Mouse (Mus musculus) c-Kit-positive CD71-negative TER-119-negative erythroid progenitor cells, embryonic 14.5 days (primary cell): Measurements from ENCODE around the gene Zfp850.
A peak's percentile ranks its signal among the peaks of the same experiment; 100 is the strongest.
"Not testable (repeated sequence)": the region's sequence is repeated elsewhere in the genome, so short reads cannot be mapped to it uniquely, and the experiment has no call there.

Experiments used
- DNase-seq: peaks from one replicate; pipeline ENCODE4 v3.0.0-alpha.2; 2013; ENCODE audit warnings: low read depth

Zfp850 gene

DNA sequence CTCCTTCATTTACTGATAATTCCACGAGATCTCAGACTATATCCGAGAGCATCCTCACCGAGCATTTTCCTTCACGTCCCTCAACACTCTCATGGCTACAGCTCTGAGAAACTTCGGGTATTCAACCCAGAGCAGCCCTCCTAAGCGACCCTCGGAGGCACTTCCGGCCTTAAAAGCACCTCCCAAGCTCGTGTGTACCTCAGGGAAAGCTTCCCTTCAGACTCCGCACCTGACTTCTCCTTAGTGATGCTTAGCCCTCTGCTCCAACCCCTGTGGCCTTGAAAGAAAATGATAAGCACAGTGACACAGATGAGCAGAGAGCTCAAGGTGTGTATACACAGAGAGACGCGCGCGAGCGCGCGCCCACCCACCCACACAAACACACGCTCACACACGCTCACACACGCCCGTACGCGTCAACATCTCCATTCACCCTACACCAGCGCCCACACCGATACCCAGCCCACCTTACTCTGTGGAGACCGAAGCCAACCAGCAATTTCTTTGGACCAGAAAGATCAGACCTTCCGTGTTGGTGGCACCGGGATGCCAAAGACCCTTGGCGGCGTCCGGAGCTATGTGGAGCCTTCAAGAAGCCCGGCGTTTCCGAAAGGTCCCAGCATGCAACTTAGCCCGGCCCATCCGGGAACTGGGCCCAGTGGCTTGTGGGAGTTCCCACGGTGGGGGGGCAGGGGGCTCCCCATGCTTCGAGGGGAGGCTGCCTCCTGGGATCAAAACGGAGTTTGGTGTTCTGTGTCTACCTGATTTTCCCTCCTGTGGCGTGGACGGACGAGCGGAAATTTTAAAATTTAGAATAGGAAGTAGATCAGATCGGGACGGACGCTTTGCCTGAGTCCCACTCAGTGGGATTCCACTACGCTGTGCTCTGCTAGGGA lies at the start of gene Zfp850:
TSS of gene Zfp850 (minus strand) at position 567 of the 896 bp plus-strand sequence.
- peak; percentile 58 for DNase-seq

DNA sequence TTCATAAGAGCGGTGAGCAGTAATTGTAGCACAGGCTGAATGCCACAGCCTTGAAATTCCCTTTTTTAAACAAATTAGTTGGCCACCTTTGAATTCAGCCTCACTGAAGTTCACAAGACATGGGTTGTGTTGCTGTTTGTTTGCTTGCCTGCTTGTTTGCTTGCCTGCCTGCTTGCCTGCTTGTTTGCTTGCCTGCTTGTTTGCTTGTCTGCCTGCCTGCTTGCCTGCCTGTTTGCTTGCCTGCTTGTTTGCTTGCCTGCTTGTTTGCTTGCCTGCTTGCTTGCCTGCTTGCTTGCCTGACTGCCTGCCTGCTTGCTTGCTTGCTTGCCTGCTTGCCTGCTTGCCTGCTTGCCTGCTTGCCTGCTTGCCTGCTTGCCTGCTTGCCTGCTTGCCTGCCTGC lies 46.1 kb upstream of the Zfp850 start:
- DNase-seq = no peak

DNA sequence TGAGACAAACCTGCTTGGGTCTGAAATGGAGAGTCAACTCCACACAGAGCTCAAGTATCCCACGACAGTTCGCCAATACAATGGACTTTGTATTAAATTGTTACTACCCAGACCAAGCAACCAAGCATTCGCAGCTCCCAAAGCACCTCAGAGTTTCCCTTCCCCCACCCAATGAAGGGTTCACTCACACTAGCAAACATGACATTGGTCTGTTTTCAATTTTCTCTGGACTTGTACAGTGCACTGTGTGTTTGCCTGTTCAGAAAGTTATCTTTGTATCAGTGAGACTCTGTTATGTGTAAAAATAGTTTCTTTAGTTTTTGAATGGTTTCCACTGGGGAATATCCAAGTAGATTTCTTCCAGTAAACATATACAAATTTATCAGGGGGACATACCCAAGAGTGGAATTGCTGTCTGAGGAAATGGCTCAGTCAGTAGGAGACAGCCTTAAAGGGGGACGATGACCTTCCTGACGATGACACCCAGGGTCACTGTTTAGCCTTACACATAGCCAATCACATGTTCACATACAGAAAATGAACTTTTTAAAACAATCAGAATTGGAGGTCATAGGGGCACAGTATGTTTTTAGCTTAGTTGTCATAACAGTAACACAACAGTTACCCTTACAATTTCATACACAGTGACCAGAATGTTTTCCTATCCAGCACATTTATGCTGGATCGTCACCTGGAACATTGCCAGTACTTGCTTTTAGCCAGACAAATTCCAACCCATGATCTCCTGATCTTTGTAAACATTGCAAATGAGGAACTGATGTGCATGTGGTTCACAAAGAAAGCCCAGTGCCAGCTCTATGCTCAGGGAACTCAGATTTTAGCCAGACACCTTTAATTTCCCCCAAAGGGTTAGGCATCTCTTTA lies 39.4 kb upstream of the Zfp850 start:
- no peak for DNase-seq

DNA sequence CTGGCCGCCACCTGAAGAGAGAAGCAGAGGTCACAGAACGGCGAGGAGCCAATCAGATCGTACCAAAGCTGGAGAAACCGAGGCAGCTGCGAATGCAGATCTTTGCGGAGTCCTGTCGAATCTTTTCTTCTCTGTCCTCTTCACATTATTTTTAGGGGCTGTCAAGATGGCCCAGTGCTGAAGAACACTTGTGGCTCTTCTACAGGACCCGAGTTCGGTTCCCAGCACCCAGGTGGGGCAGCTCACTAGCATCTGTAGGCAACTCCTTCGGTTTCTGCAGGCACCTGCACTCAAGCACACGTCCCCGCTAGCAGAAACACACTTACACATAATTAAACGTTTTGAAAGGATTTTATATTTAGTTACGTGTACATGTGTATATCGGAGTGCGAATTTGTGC lies 36.7 kb upstream of the Zfp850 start:
- no peak for DNase-seq

GRCm38 (mm10) chr7:28049476-28050409 lies 35.8 kb upstream of the Zfp850 start, which contains the start of gene Psmc4:
Gene Psmc4 (minus strand): TSS chr7:28050101.
- peak; percentile 96 for DNase-seq

DNA sequence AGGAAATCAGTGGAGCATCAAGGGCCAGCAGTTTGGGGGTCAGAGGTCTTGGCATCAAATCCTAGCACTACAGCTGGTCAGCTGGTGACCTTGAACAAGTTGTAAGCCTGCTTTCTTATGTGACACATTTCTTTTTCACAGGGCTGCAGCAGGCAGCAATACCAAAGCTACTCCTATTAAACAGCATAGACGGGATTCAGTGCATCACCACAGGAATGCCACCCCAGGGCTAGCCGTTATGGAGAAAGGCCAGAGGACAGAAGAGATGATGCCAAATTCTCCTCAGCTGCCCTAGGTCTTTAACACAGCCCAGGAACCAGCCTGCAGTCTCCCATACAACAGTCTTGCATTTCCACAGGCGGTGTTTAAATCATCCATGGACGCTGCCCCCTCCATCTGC lies 30.6 kb upstream of the Zfp850 start:
- DNase-seq = no peak

DNA sequence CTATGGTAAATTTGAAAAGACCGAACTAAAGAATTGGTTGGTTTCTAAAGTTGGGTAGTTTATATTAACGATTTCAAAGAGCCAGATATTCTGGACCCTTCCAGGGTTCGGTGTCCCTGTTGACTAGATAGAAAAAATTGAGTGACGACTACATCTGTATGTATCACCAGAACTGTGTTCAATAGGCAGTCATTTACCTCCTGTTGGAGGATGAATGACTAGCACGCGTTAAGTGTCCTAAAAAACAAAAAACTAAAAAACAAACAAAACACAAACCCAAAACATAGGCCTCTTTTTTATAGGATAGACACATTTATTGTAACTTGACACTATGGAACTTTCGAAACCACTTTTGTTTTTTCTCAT lies 513 bp upstream of the Zfp850 start:
- DNase-seq = no peak

GRCm38 (mm10) chr7:28010271-28010670 lies 3.6 kb downstream of the Zfp850 start:
- DNase-seq = no peak

- no peak for DNase-seq
Measured at GRCm38 (mm10) chr7:27982197-27982596, 31.7 kb downstream of the Zfp850 start.

DNA sequence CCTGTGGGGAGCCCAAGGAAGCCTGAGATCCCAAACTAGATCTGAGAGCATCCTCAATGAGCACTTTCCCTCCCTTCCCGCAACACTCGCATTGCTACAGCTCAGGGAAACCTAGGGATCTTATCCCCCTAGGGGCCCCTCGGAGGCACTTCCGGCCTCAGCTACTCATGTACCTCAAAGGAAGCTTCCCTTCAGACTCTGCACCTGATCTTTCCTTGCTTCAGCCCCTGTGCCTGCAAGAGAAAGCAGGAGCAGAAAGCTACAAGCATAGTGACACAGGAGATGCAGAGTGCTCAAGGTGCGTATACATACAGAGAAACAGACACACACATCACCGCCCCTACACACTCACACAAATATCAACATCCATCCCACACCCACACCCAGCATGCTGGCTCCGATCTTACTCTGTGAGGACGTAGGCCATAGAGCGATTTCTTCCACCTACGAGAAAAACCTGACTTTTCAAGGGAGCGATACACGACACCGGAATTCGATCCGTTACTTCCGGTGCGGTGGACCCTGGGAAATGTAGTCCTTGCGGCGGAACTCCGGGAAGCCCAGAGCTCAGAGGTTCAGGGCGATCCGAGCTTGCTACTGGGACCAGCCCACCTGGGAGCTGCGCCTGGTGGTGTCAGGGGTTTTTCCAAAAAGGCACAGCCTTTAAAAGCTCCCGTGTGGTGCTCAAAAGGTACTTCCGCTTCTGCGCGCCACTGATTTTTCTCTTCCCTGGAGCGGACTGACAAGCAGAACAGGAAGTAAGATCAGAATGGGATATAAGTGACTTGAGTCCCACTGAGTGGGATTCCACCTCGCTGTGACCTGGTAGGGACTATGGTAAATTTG lies 35.0 kb downstream of the Zfp850 start, which contains the start of gene Zfp780b:
TSS of gene Zfp780b (minus strand) at position 489 of the 846 bp plus-strand sequence.
- peak; percentile 53 for DNase-seq

DNA sequence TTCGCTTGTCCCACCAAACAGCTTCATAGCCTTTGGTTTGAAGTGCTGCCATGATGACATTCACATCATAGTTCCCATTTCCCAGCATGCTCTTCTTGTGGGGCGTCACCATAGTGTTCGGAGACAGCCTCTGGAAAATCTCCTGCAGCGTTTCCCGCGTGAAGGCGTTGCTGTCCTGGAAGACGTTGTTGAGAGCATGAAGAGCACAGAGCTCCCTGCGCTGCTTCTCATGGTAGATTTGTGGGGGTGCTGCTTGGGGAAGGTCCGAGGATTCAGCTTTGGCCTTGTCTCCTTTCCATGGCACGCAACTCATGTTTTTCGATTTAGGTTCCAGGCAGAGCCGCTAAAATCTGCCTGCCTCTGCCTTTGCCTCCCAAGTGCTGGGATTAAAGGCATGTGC lies 64.5 kb downstream of the Zfp850 start:
- DNase-seq = not testable (repeated sequence)

GRCm38 (mm10) chr7:27941869-27942268 lies 72.0 kb downstream of the Zfp850 start:
- DNase-seq = not testable (repeated sequence)
